Mouse (Mus musculus) adrenal gland, adult 18-20 months (tissue): ENCODE measurements around the gene Tmem100. TPM values are rescaled to one million over a fixed set of nuclear protein-coding genes. Genes with fewer than 3 reads are reported as not detected.

Source experiments
- DNase-seq, 2 experiments: peaks; one replicate each; pipeline ENCODE4 v3.0.0; 2021 to 2022; ENCODE audit warnings: low spot score in 2 of 2
- total RNA-seq, 2 experiments: library from RNA; stranded (reverse); gene quantifications; 1 replicate in 1 of 2; 2 replicates in 1 of 2; pipeline ENCODE4 v1.2.3; 2021

Tmem100 gene
- total RNA-seq, 2 experiments from 2014 or later = 3.9 to 5.9 TPM

GRCm38 (mm10) chr11:90013657-90014056 lies 16.5 kb upstream of the Tmem100 start:
- no peak for DNase-seq

GRCm38 (mm10) chr11:90015281-90015680 lies 14.9 kb upstream of the Tmem100 start:
- DNase-seq = no peak

- DNase-seq = peak; percentile 35 to 40
Measured at GRCm38 (mm10) chr11:90019161-90019560, 11.0 kb upstream of the Tmem100 start.

GRCm38 (mm10) chr11:90025891-90026801 lies 4.0 kb upstream of the Tmem100 start:
- peak in 1 of 2 experiments; percentile 25 for DNase-seq

- DNase-seq = no peak
Measured at GRCm38 (mm10) chr11:90026802-90027174, 3.4 kb upstream of the Tmem100 start.

- DNase-seq = no peak
Measured at GRCm38 (mm10) chr11:90027216-90027615, 2.9 kb upstream of the Tmem100 start.

- no peak for DNase-seq
Measured at GRCm38 (mm10) chr11:90028746-90029145, 1.4 kb upstream of the Tmem100 start.

GRCm38 (mm10) chr11:90029354-90029753 lies 794 bp upstream of the Tmem100 start:
- peak in 1 of 2 experiments; percentile 39 for DNase-seq

- peak in 1 of 2 experiments; percentile 39 for DNase-seq
Measured at GRCm38 (mm10) chr11:90030557-90030956, 409 bp downstream of the Tmem100 start.

- DNase-seq = no peak
Measured at GRCm38 (mm10) chr11:90031076-90031475, 928 bp downstream of the Tmem100 start.

GRCm38 (mm10) chr11:90032807-90033206 lies 2.7 kb downstream of the Tmem100 start:
- no peak for DNase-seq

- DNase-seq = no peak
Measured at GRCm38 (mm10) chr11:90033442-90033841, 3.3 kb downstream of the Tmem100 start.

GRCm38 (mm10) chr11:90034646-90035045 lies 4.5 kb downstream of the Tmem100 start:
- DNase-seq = no peak

GRCm38 (mm10) chr11:90035532-90035931 lies 5.4 kb downstream of the Tmem100 start:
- no peak for DNase-seq

GRCm38 (mm10) chr11:90036416-90036815 lies 6.3 kb downstream of the Tmem100 start:
- no peak for DNase-seq

- DNase-seq = peak; percentile 45 to 51
Measured at GRCm38 (mm10) chr11:90038022-90038421, 7.9 kb downstream of the Tmem100 start.

GRCm38 (mm10) chr11:90044459-90044858 lies 14.3 kb downstream of the Tmem100 start:
- DNase-seq = no peak

- DNase-seq = no peak
Measured at GRCm38 (mm10) chr11:90046211-90046610, 16.1 kb downstream of the Tmem100 start.

GRCm38 (mm10) chr11:90047271-90047670 lies 17.1 kb downstream of the Tmem100 start:
- DNase-seq = no peak

- DNase-seq = no peak
Measured at GRCm38 (mm10) chr11:90050016-90050415, 19.9 kb downstream of the Tmem100 start.

GRCm38 (mm10) chr11:90052785-90053184 lies 22.6 kb downstream of the Tmem100 start:
- DNase-seq = no peak

- DNase-seq = no peak
Measured at GRCm38 (mm10) chr11:90053820-90054219, 23.7 kb downstream of the Tmem100 start.

GRCm38 (mm10) chr11:90054401-90054800 lies 24.3 kb downstream of the Tmem100 start:
- no peak for DNase-seq
